Mouse (Mus musculus) thymus, adult 2 months (tissue): ENCODE measurements around the gene Ncdn.
A peak's percentile ranks its signal among the peaks of the same experiment; 100 is the strongest.

ENCODE experiments used
- CTCF ChIP-seq: fragments of 200-500 bp; IDR thresholded peaks from 2 replicates; pipeline ENCODE4 v1.5.1; 2012; ENCODE audit warnings: mild to moderate bottlenecking, control low read depth, low read length, moderate library complexity, borderline replicate concordance; ENCODE audit not compliant: control insufficient read depth, poor library complexity, insufficient read depth; ENCODE audit errors: extremely low read depth
- POLR2A ChIP-seq: fragments of 200-500 bp; IDR thresholded peaks from 2 replicates; pipeline ENCODE4 v1.6.1; 2012; ENCODE audit warnings: mild to moderate bottlenecking, low read length, control low read depth, moderate library complexity; ENCODE audit not compliant: control insufficient read depth, poor library complexity, insufficient read depth; ENCODE audit errors: extremely low read depth

DNA sequence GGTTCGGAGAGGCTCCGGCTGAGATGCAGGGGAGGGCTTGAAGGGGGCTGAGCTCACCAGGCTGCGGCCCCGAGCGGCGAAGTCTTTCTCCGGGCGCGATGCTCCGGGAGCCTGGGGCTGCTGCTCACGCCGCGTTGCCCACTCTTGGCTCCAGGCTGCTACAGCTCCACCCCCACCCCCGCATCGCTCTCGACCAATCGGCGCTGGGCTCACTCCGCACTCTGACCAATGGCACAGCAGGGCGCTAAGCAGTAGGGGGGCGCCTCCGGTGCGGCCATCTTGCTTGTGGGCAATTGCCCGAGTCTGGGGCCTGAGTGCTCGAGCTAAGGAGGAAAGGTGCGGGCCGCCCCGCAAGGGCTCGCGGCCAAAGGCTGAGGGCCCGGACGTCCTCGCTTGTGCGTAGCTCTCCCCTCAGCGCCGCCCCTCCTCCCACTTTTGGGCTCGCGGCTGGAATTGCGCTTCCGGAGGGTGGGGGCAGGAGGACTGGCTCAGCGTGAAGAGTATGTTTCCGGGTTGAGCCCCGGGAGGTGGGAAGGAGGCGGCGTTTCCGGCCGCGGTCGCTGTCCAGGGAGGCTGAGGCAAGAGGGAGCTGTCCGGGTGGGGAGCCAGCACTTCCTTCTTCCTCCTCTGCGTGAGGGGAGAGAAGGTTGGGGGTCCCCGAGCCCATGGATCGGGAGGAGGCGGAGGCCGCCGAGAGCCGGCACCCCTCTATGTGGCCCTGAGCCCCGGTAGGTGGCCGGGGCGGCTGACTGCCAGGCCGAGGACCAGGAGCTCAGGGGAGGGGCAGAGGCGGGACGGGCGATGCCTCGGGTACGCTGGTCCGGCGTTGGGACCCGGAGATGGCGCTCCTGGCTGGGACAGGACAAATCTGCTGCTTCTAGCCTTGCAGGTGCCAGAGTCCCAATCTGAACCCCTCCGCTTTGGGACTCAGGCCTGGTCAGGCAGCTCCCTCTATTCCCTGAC is at the start of gene Ncdn, which contains the start of gene AU040320:
- TF ChIP-seq CTCF (0 out of 2 replicates have a peak, but pooled peaks have one; percentile 19), POLR2A (peak; percentile 56)
